In the genomic region with DNA sequence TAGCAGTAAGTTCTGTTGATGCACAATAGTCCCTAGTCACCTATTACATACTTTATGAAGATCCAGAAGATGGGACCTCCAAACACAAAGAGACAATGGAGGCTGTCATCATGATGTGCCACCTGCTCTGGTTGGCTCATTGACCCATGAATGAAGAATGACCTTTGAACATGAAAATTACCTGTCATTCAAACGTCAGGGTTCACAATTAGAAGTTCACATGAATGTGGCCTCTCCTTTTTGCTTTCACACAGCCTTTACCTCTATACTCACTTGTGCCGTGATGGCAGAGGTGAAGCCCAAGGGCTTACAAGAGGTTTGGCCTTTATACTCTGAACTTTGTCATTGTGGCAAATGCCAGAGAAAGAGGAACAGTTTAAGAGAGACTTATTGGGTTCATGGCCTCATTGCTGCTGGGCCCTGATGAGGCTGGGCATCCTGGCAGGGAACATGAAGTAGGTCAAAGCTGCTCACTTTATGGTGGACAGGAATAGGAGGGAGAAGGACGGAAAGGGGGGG, we compare ENCODE assay signal across 30 mouse cellular contexts. TPM values are rescaled to one million over a fixed set of nuclear protein-coding genes. Genes with fewer than 3 reads are reported as not detected.
DNase-seq lines count a peak whose midpoint lies in the region; ATAC-seq and TF ChIP-seq lines count a peak whose summit lies in the region.
"Had no signal": no experiment of that assay in that cellular context is flagged by ENCODE, and none has a peak within 500 bp of the region (broad histone marks: within the 10 kb centered on the region; RNA-seq: fewer than 3 reads in every experiment).

No protein-coding gene starts in this region.

- no peak overlapping the region for H3K27ac ChIP-seq in kidney, embryonic 14.5 days (ENCODE audit: low read depth, low read length)
- peak overlapping the region; percentile 66; the same call in 1 of the 2 replicates for H3K27ac ChIP-seq in liver, postnatal 0 days (ENCODE audit: low read depth)
- H3K27ac ChIP-seq: forebrain, embryonic 10.5 days; forebrain, embryonic 13.5 days; heart, adult 2 months; heart, embryonic 10.5 days; heart, embryonic 13.5 days had no signal

- no peak overlapping the region for H3K4me2 ChIP-seq in kidney, embryonic 14.5 days (replicated peaks; ENCODE audit: low read depth, low read length)
- H3K4me2 ChIP-seq in liver, postnatal 0 days (ENCODE audit: low read depth, low read length) = no peak overlapping the region
- H3K4me2 ChIP-seq: forebrain, embryonic 13.5 days; heart, embryonic 13.5 days had no signal

- DNase-seq in kidney, adult 11 months = peak; percentile 35
- DNase-seq in kidney, postnatal 14 days = no peak
- DNase-seq in kidney, adult 9 months = peak; percentile 79
- DNase-seq in liver, postnatal 0 days = no peak
- no peak for DNase-seq in liver
- DNase-seq in layer of hippocampus, postnatal 14 days (ENCODE audit: low spot score in 2 of 2) = no peak
- DNase-seq: adrenal gland, postnatal 10 days; adrenal gland, postnatal 36 days; B cell, adult 2 months; cerebellum, adult 18-20 months; cerebellum, adult 9-10 months; cerebellum, postnatal 14 days; gastrocnemius, postnatal 10 days; gastrocnemius, postnatal 36 days; heart, adult 2 months; heart, postnatal 14 days; heart, postnatal 4 days had no signal

- no peaks in the 10 kb centered on the region for H3K9me3 ChIP-seq in kidney, embryonic 14.5 days (ENCODE audit: control insufficient read depth, low read length)
- no peaks in the 10 kb centered on the region for H3K9me3 ChIP-seq in liver, postnatal 0 days (ENCODE audit: low read length)
- H3K9me3 ChIP-seq: forebrain, embryonic 10.5 days; forebrain, embryonic 13.5 days; heart, embryonic 10.5 days; heart, embryonic 13.5 days had no signal

- 79% methylated on average over 3 of the region's 3 CpGs for WGBS in kidney, embryonic 14.5 days
- WGBS in liver, postnatal 0 days (ENCODE audit: insufficient replicate concordance) = 44% methylated on average over 3 of the region's 3 CpGs

- no peaks in the 10 kb centered on the region for H3K4me1 ChIP-seq in kidney, embryonic 14.5 days (ENCODE audit: control insufficient read depth, insufficient read depth, low read length)
- no peaks in the 10 kb centered on the region for H3K4me1 ChIP-seq in liver, postnatal 0 days (ENCODE audit: insufficient read depth)
- H3K4me1 ChIP-seq: forebrain, embryonic 10.5 days; forebrain, embryonic 13.5 days; heart, embryonic 10.5 days; heart, embryonic 13.5 days had no signal

- H3K4me3 ChIP-seq in kidney, embryonic 14.5 days (ENCODE audit: low read length) = no peak overlapping the region
- no peak overlapping the region for H3K4me3 ChIP-seq in liver, postnatal 0 days (ENCODE audit: low read depth, low read length)
- H3K4me3 ChIP-seq: forebrain, embryonic 10.5 days; forebrain, embryonic 13.5 days; heart, adult 2 months; heart, embryonic 10.5 days; heart, embryonic 13.5 days had no signal

- no peak overlapping the region for H3K9ac ChIP-seq in kidney, embryonic 14.5 days (ENCODE audit: low read depth, low read length)
- no peak overlapping the region for H3K9ac ChIP-seq in liver, postnatal 0 days (replicated peaks)
- H3K9ac ChIP-seq: forebrain, embryonic 13.5 days; heart, embryonic 13.5 days had no signal

- H3K27me3 ChIP-seq in kidney, embryonic 14.5 days (ENCODE audit: control insufficient read depth, insufficient read depth, low read length) = no peaks in the 10 kb centered on the region
- H3K27me3 ChIP-seq in liver, postnatal 0 days (ENCODE audit: insufficient read depth, low read length) = no peaks in the 10 kb centered on the region
- H3K27me3 ChIP-seq: CH12.LX; forebrain, embryonic 13.5 days; heart, embryonic 13.5 days; Patski had no signal

- TF ChIP-seq CTCF in liver, postnatal 0 days (IDR thresholded peaks at IDR 0.05; ENCODE audit: low read depth) = no peak

- H3K36me3 ChIP-seq in kidney, embryonic 14.5 days (ENCODE audit: control insufficient read depth, insufficient read depth, low read length) = no peaks in the 10 kb centered on the region
- no peaks in the 10 kb centered on the region for H3K36me3 ChIP-seq in liver, postnatal 0 days (replicated peaks; ENCODE audit: insufficient read depth, low read length)
- H3K36me3 ChIP-seq: forebrain, embryonic 10.5 days; G1E; heart, embryonic 10.5 days; heart, embryonic 13.5 days had no signal

- no peak for ATAC-seq in kidney, embryonic 14.5 days (ENCODE audit: low FRiP score, low TSS enrichment)
- ATAC-seq in liver, postnatal 0 days = peak; percentile 44; the same call in 1 of the 2 replicates
- ATAC-seq: forebrain, embryonic 13.5 days; forebrain, embryonic 16.5 days; Patski had no signal

- no peak for TF ChIP-seq EP300 in liver, postnatal 0 days (IDR thresholded peaks at IDR 0.05; ENCODE audit: low read depth)

RNA-seq across cellular contexts. Expression of gene Hsd17b2, which starts 35.0 kb away (rescaled TPM):
- polyA plus RNA-seq in kidney, embryonic 14.5 days (2014; fragmentation: Nextera tagmentation; extraction: Ambion mirVana) = 0.34 TPM in 1 of 2 replicates, not detected in the other
- polyA plus RNA-seq in liver, postnatal 0 days (2015; fragmentation: Nextera tagmentation; extraction: Ambion mirVana) = 189 and 204 TPM in 2 replicates
- total RNA-seq in layer of hippocampus, postnatal 14 days (2021) = not detected
- total RNA-seq: adrenal gland, adult 18-20 months; CH12.LX; gastrocnemius, adult 18-20 months; gastrocnemius, postnatal 36 days; granulocyte monocyte progenitor cell, adult 5-6 weeks; heart, adult 2 months; heart, postnatal 14 days; heart, postnatal 4 days had no signal
- polyA plus RNA-seq: forebrain, embryonic 10.5 days; forebrain, embryonic 16.5 days; G1E; heart, adult 2 months; hindbrain, embryonic 11.5 days had no signal

Comparison
In these comparisons a context has a peak if more than half of its experiments do, and no peak if none do; other contexts are left out.
1. DNase-seq: peak in kidney, adult 11 months (single experiment) and kidney, adult 9 months (single experiment); none in kidney, postnatal 14 days (single experiment), liver, postnatal 0 days (single experiment), liver (single experiment) and layer of hippocampus, postnatal 14 days (0 of 2).
2. RNA of gene Hsd17b2, which starts 35.0 kb away (polyA plus RNA-seq): 189 to 204 TPM in liver, postnatal 0 days; 0.34 TPM in kidney, embryonic 14.5 days; every median in the first group is over 100 times any median in the second.